Mouse (Mus musculus) inflammation-experienced regulatory T-cells, adult 16 weeks (primary cell): Measurements from ENCODE around the gene Gm5286. TPM values are rescaled to one million over a fixed set of nuclear protein-coding genes. Genes with fewer than 3 reads are reported as not detected.

Experiments
- polyA plus RNA-seq: library from polyadenylated mRNA; unstranded; fragments of 100-300 nt; shearing (Covaris generic); gene quantifications from one replicate; pipeline ENCODE4 v1.2.1, GENCODE M21; 2017

The Gm5286 gene
- polyA plus RNA-seq: not detected

DNA sequence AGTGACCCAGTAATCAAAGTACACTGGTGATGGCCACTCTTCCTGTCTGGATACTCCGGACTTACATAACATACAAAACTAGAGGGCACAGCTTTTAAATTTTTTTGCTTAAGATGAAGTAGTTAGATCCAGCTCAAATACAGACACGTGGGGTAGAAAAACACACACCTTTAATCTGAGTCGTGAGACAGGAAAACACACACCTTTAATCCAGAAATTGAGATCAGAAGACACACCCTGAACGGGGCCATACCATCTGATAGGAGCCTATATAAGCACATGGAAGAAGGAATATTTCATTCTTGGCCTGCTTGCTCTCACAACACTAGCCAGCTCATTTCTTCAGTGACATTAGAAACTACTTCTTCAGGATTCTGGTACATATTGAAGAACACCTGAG, at the start of gene Gm5286:
TSS of gene Gm5286 (plus strand) at position 301 of the 400 bp plus-strand sequence.

GRCm38 (mm10) chr3:94178093-94178492, 18.4 kb upstream of the Gm5286 start, which contains the start of gene Gm10696:
TSS of gene Gm10696 (minus strand) at chr3:94178193.

Other genes with a start within 250 kb of the Gm5286 start
- gene Tdpoz5, start 235.4 kb upstream of the Gm5286 start, polyA plus RNA-seq: not detected
- not detected for gene Gm9125, start 141.8 kb upstream of the Gm5286 start, polyA plus RNA-seq
- not detected for gene Gm10697, start 124.1 kb upstream of the Gm5286 start, polyA plus RNA-seq
- 0.21 TPM for gene Gm10696, start 18.5 kb upstream of the Gm5286 start, polyA plus RNA-seq
- gene Gm4778, start 67.3 kb downstream of the Gm5286 start, polyA plus RNA-seq: not detected
- gene Them4, start 113.4 kb downstream of the Gm5286 start, polyA plus RNA-seq: 7.9 TPM
- not detected for gene Them5, start 145.4 kb downstream of the Gm5286 start, polyA plus RNA-seq
- gene C2cd4d, start 165.7 kb downstream of the Gm5286 start, polyA plus RNA-seq: not detected
- 7.6 TPM for gene Rorc, start 176.1 kb downstream of the Gm5286 start, polyA plus RNA-seq
- 0.13 TPM for gene Lingo4, start 201.8 kb downstream of the Gm5286 start, polyA plus RNA-seq
- 9.8 TPM for gene Tdrkh, start 216.6 kb downstream of the Gm5286 start, polyA plus RNA-seq
- 69.6 TPM for gene Mrpl9, start 246.6 kb downstream of the Gm5286 start, polyA plus RNA-seq
- 0.98 TPM for gene Oaz3, start 247.2 kb downstream of the Gm5286 start, polyA plus RNA-seq